ENCODE assay signal across 10 mouse cellular contexts in the genomic region with DNA sequence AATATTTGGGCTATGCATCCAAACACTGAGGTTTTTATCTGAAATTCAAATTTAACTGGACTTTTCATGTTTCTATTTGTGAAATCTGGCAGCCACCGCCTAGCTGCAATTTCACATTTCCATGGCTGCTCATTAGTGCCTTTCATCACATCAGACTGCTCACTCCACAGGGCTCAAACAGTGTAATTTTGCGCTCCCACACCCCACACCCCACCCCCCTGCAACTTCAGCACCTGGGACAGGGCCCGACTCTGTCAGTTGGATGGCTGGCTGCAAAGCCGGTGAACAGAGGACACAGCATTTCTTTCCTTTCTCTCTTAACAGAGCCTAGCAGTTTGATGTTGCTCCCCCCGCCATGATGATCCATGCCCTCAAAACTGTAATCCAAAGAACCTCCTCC. TPM values are rescaled to one million over a fixed set of nuclear protein-coding genes. Genes with fewer than 3 reads are reported as not detected.
DNase-seq lines count a peak whose midpoint lies in the region; ATAC-seq lines count a peak whose summit lies in the region.
"Had no signal": no experiment of that assay in that cellular context is flagged by ENCODE, and none has a peak within 500 bp of the region (broad histone marks: within the 10 kb centered on the region; RNA-seq: fewer than 3 reads in every experiment).

No protein-coding gene starts in this region.

- H3K9me3 ChIP-seq in hindbrain, embryonic 10.5 days: no peaks in the 10 kb centered on the region
- H3K9me3 ChIP-seq in hindbrain, embryonic 13.5 days: no peaks in the 10 kb centered on the region
- no peaks in the 10 kb centered on the region for H3K9me3 ChIP-seq in forebrain, embryonic 14.5 days (replicated peaks; ENCODE audit: control insufficient read depth, low read length)

- H3K27me3 ChIP-seq in hindbrain, embryonic 10.5 days (ENCODE audit: insufficient read depth, poor library complexity, severe bottlenecking): peaks cover 89% of the 10 kb centered on the region
- H3K27me3 ChIP-seq in hindbrain, embryonic 13.5 days: peaks cover 81% of the 10 kb centered on the region
- peaks cover 3% of the 10 kb centered on the region; the same call in 1 of the 2 replicates for H3K27me3 ChIP-seq in forebrain, embryonic 14.5 days (replicated peaks; ENCODE audit: control insufficient read depth, insufficient read depth, low read length)

- H3K4me1 ChIP-seq in hindbrain, embryonic 10.5 days (replicated peaks): no peaks in the 10 kb centered on the region
- no peaks in the 10 kb centered on the region for H3K4me1 ChIP-seq in hindbrain, embryonic 13.5 days (replicated peaks)
- no peaks in the 10 kb centered on the region for H3K4me1 ChIP-seq in forebrain, embryonic 14.5 days (ENCODE audit: control insufficient read depth, insufficient read depth, low read length)

- no peak overlapping the region for H3K9ac ChIP-seq in hindbrain, embryonic 13.5 days
- H3K9ac ChIP-seq in forebrain, embryonic 14.5 days (ENCODE audit: low read length): peak overlapping the region; percentile 25; the same call in 1 of the 2 replicates

- no peak overlapping the region for H3K27ac ChIP-seq in hindbrain, embryonic 10.5 days
- H3K27ac ChIP-seq in hindbrain, embryonic 13.5 days: no peak overlapping the region
- H3K27ac ChIP-seq in forebrain, embryonic 14.5 days (ENCODE audit: low read depth, low read length): no peak overlapping the region

- H3K4me3 ChIP-seq in hindbrain, embryonic 10.5 days: no peak overlapping the region
- no peak overlapping the region for H3K4me3 ChIP-seq in hindbrain, embryonic 13.5 days
- no peak overlapping the region for H3K4me3 ChIP-seq in forebrain, embryonic 14.5 days (ENCODE audit: low read depth, low read length)

- WGBS in hindbrain, embryonic 10.5 days: 20% methylated on average over 5 of the region's 5 CpGs
- WGBS in hindbrain, embryonic 13.5 days: 15% methylated on average over 5 of the region's 5 CpGs
- 11% methylated on average over 5 of the region's 5 CpGs for WGBS in forebrain, embryonic 14.5 days

- ATAC-seq in hindbrain, embryonic 13.5 days (ENCODE audit: low FRiP score): no peak
- ATAC-seq in forebrain, embryonic 14.5 days: 0 out of 2 replicates have a peak, but pooled peaks have one; percentile 45
- ATAC-seq: midbrain, embryonic 16.5 days had no signal

- H3K36me3 ChIP-seq in hindbrain, embryonic 10.5 days: no peaks in the 10 kb centered on the region
- H3K36me3 ChIP-seq in hindbrain, embryonic 13.5 days: no peaks in the 10 kb centered on the region
- H3K36me3 ChIP-seq in forebrain, embryonic 14.5 days (ENCODE audit: control insufficient read depth, insufficient read depth, low read length): no peaks in the 10 kb centered on the region

- peak; percentile 37 for DNase-seq in hindbrain, embryonic 10.5 days (ENCODE audit: low spot score)
- DNase-seq in thymus, postnatal 14 days: peak; percentile 42
- no peak for DNase-seq in thymus, adult 18-20 months
- no peak for DNase-seq in forebrain, embryonic 14.5 days (ENCODE audit: low spot score)
- DNase-seq in T-cell, adult 2 months (ENCODE audit: low spot score): no peak
- DNase-seq in right cerebral cortex, adult 18-20 months: no peak
- DNase-seq: kidney, adult 8-10 months; lung, adult 18-20 months had no signal

- no peak overlapping the region for H3K4me2 ChIP-seq in hindbrain, embryonic 13.5 days
- no peak overlapping the region for H3K4me2 ChIP-seq in forebrain, embryonic 14.5 days (ENCODE audit: low read length)

RNA-seq across cellular contexts. Expression of gene Tcte1, which starts 13.0 kb away (rescaled TPM):
- 1.7 and 3.8 TPM in 2 replicates for polyA plus RNA-seq in hindbrain, embryonic 10.5 days (2016; fragmentation: Nextera tagmentation; extraction: Ambion mirVana)
- polyA plus RNA-seq in hindbrain, embryonic 13.5 days (2015; fragmentation: Nextera tagmentation; extraction: Ambion mirVana): 3.0 TPM in 2 replicates
- polyA plus RNA-seq in forebrain, embryonic 14.5 days (2014; fragmentation: Nextera tagmentation; extraction: Ambion mirVana): 5.7 and 8.5 TPM in 2 replicates

RNA-seq across cellular contexts. Expression of gene Tmem151b, which starts 13.2 kb away (rescaled TPM):
- polyA plus RNA-seq in hindbrain, embryonic 10.5 days (2016; fragmentation: Nextera tagmentation; extraction: Ambion mirVana): 7.2 and 10.6 TPM in 2 replicates
- polyA plus RNA-seq in hindbrain, embryonic 13.5 days (2015; fragmentation: Nextera tagmentation; extraction: Ambion mirVana): 26.6 and 27.3 TPM in 2 replicates
- polyA plus RNA-seq in forebrain, embryonic 14.5 days (2014; fragmentation: Nextera tagmentation; extraction: Ambion mirVana): 19.2 and 21.2 TPM in 2 replicates

RNA-seq across cellular contexts. Expression of gene Nfkbie, which starts 19.2 kb away (rescaled TPM):
- polyA plus RNA-seq in hindbrain, embryonic 10.5 days (2016; fragmentation: Nextera tagmentation; extraction: Ambion mirVana): 8.3 and 9.7 TPM in 2 replicates
- polyA plus RNA-seq in hindbrain, embryonic 13.5 days (2015; fragmentation: Nextera tagmentation; extraction: Ambion mirVana): 5.6 and 6.5 TPM in 2 replicates
- 3.3 and 4.1 TPM in 2 replicates for polyA plus RNA-seq in forebrain, embryonic 14.5 days (2014; fragmentation: Nextera tagmentation; extraction: Ambion mirVana)

RNA-seq across cellular contexts. Expression of gene Slc35b2, which starts 27.4 kb away (rescaled TPM):
- 121 TPM in 2 replicates for polyA plus RNA-seq in hindbrain, embryonic 10.5 days (2016; fragmentation: Nextera tagmentation; extraction: Ambion mirVana)
- polyA plus RNA-seq in hindbrain, embryonic 13.5 days (2015; fragmentation: Nextera tagmentation; extraction: Ambion mirVana): 86.5 and 91.1 TPM in 2 replicates
- polyA plus RNA-seq in forebrain, embryonic 14.5 days (2014; fragmentation: Nextera tagmentation; extraction: Ambion mirVana): 99.4 and 102 TPM in 2 replicates

RNA-seq across cellular contexts. Expression of gene Aars2, which starts 29.6 kb away (rescaled TPM):
- 27.7 and 35.0 TPM in 2 replicates for polyA plus RNA-seq in hindbrain, embryonic 10.5 days (2016; fragmentation: Nextera tagmentation; extraction: Ambion mirVana)
- polyA plus RNA-seq in hindbrain, embryonic 13.5 days (2015; fragmentation: Nextera tagmentation; extraction: Ambion mirVana): 17.4 and 19.1 TPM in 2 replicates
- 10.4 and 13.7 TPM in 2 replicates for polyA plus RNA-seq in forebrain, embryonic 14.5 days (2014; fragmentation: Nextera tagmentation; extraction: Ambion mirVana)

Comparison
In these comparisons a context has a peak if more than half of its experiments do, and no peak if none do; other contexts are left out.
1. DNase-seq: peak in hindbrain, embryonic 10.5 days (single experiment) and thymus, postnatal 14 days (single experiment); none in thymus, adult 18-20 months (0 of 2), forebrain, embryonic 14.5 days (single experiment), T-cell, adult 2 months (single experiment) and right cerebral cortex, adult 18-20 months (single experiment).